Mouse (Mus musculus): Measurements from ENCODE around the gene Trim33. TPM values are rescaled to one million over a fixed set of nuclear protein-coding genes. Genes with fewer than 3 reads are reported as not detected.

The Trim33 gene
- 34.2 and 35.4 TPM in 2 replicates for polyA plus RNA-seq (2016; fragmentation: Nextera tagmentation; extraction: Ambion mirVana)

- no peaks in the 10 kb centered on the region for H3K9me3 ChIP-seq
- peak; percentile 94 for DNase-seq (ENCODE audit: low spot score)
- under 1% methylated on average over 136 of the region's 136 CpGs for WGBS
Observed at GRCm38 (mm10) chr3:103279182-103280149, at the start of gene Trim33. Gene Trim33 (plus strand): TSS chr3:103279293.

GRCm38 (mm10) chr3:103232398-103232797 is 46.7 kb upstream of the Trim33 start:
- no peaks in the 10 kb centered on the region for H3K4me1 ChIP-seq
- no peak for DNase-seq (ENCODE audit: low spot score)
- H3K27ac ChIP-seq (replicated peaks) = no peak overlapping the region
- H3K27me3 ChIP-seq (replicated peaks; ENCODE audit: low read depth, poor library complexity, severe bottlenecking) = no peaks in the 10 kb centered on the region
- H3K36me3 ChIP-seq (replicated peaks) = no peaks in the 10 kb centered on the region
- peaks cover 7% of the 10 kb centered on the region for H3K9me3 ChIP-seq
- 76% methylated on average over 4 of the region's 4 CpGs for WGBS
- no peak overlapping the region for H3K4me3 ChIP-seq

More at GRCm38 (mm10) chr3:103279182-103280149, at the start of gene Trim33:
- peaks cover 29% of the 10 kb centered on the region for H3K36me3 ChIP-seq (replicated peaks)
- peak within 1 kb of the TSS; percentile 99 for H3K27ac ChIP-seq (replicated peaks)
- H3K4me1 ChIP-seq = peaks cover 25% of the 10 kb centered on the region
- H3K4me3 ChIP-seq = peak within 1 kb of the TSS; percentile 100
- no peaks in the 10 kb centered on the region for H3K27me3 ChIP-seq (replicated peaks; ENCODE audit: low read depth, poor library complexity, severe bottlenecking)

- H3K27me3 ChIP-seq (replicated peaks; ENCODE audit: low read depth, poor library complexity, severe bottlenecking) = no peaks in the 10 kb centered on the region
- H3K27ac ChIP-seq (replicated peaks) = no peak overlapping the region
- DNase-seq (ENCODE audit: low spot score) = no peak
- H3K4me3 ChIP-seq = no peak overlapping the region
- H3K4me1 ChIP-seq = no peaks in the 10 kb centered on the region
- WGBS = 91% methylated on average over 2 of the region's 2 CpGs
- no peaks in the 10 kb centered on the region for H3K9me3 ChIP-seq
- H3K36me3 ChIP-seq (replicated peaks) = no peaks in the 10 kb centered on the region
Observed at GRCm38 (mm10) chr3:103241524-103241923, 37.6 kb upstream of the Trim33 start.

GRCm38 (mm10) chr3:103242156-103242555 is 36.9 kb upstream of the Trim33 start:
- Histone ChIP-seq H3K27ac (replicated peaks) (no peak overlapping the region), H3K27me3 (replicated peaks; ENCODE audit: low read depth, poor library complexity, severe bottlenecking) (no peaks in the 10 kb centered on the region), H3K4me1 (no peaks in the 10 kb centered on the region), H3K36me3 (replicated peaks) (no peaks in the 10 kb centered on the region), H3K4me3 (no peak overlapping the region), H3K9me3 (no peaks in the 10 kb centered on the region)
- no peak for DNase-seq (ENCODE audit: low spot score)
- 87% methylated on average over 3 of the region's 3 CpGs for WGBS

GRCm38 (mm10) chr3:103243491-103243890 is 35.6 kb upstream of the Trim33 start:
- Histone ChIP-seq H3K36me3 (replicated peaks) (no peaks in the 10 kb centered on the region), H3K27me3 (replicated peaks; ENCODE audit: low read depth, poor library complexity, severe bottlenecking) (no peaks in the 10 kb centered on the region), H3K9me3 (no peaks in the 10 kb centered on the region), H3K27ac (replicated peaks) (no peak overlapping the region), H3K4me3 (no peak overlapping the region), H3K4me1 (no peaks in the 10 kb centered on the region)
- 78% methylated on average over 2 of the region's 2 CpGs for WGBS
- no peak for DNase-seq (ENCODE audit: low spot score)

- WGBS = 84% methylated on average over 17 of the region's 17 CpGs
- no peak for DNase-seq (ENCODE audit: low spot score)
- H3K4me3 ChIP-seq = no peak overlapping the region
- no peak overlapping the region for H3K27ac ChIP-seq (replicated peaks)
- H3K4me1 ChIP-seq = no peaks in the 10 kb centered on the region
- H3K36me3 ChIP-seq (replicated peaks) = no peaks in the 10 kb centered on the region
- no peaks in the 10 kb centered on the region for H3K27me3 ChIP-seq (replicated peaks; ENCODE audit: low read depth, poor library complexity, severe bottlenecking)
- no peaks in the 10 kb centered on the region for H3K9me3 ChIP-seq
Observed at GRCm38 (mm10) chr3:103246627-103247260, 32.3 kb upstream of the Trim33 start.

GRCm38 (mm10) chr3:103256089-103256819 is 22.8 kb upstream of the Trim33 start:
- no peak overlapping the region for H3K4me3 ChIP-seq
- DNase-seq (ENCODE audit: low spot score) = no peak
- no peaks in the 10 kb centered on the region for H3K36me3 ChIP-seq (replicated peaks)
- H3K27ac ChIP-seq (replicated peaks) = no peak overlapping the region
- no peaks in the 10 kb centered on the region for H3K27me3 ChIP-seq (replicated peaks; ENCODE audit: low read depth, poor library complexity, severe bottlenecking)
- peaks cover 5% of the 10 kb centered on the region; the same call in 1 of the 2 replicates for H3K4me1 ChIP-seq
- WGBS = 59% methylated on average over 10 of the region's 10 CpGs
- H3K9me3 ChIP-seq = no peaks in the 10 kb centered on the region

- H3K27ac ChIP-seq (replicated peaks) = no peak overlapping the region
- H3K4me3 ChIP-seq = no peak overlapping the region
- no peaks in the 10 kb centered on the region for H3K36me3 ChIP-seq (replicated peaks)
- 91% methylated on average over 12 of the region's 12 CpGs for WGBS
- no peaks in the 10 kb centered on the region for H3K4me1 ChIP-seq
- H3K9me3 ChIP-seq = no peaks in the 10 kb centered on the region
- no peak for DNase-seq (ENCODE audit: low spot score)
- no peaks in the 10 kb centered on the region for H3K27me3 ChIP-seq (replicated peaks; ENCODE audit: low read depth, poor library complexity, severe bottlenecking)
Observed at GRCm38 (mm10) chr3:103262802-103263417, 16.2 kb upstream of the Trim33 start.

- H3K27me3 ChIP-seq (replicated peaks; ENCODE audit: low read depth, poor library complexity, severe bottlenecking) = no peaks in the 10 kb centered on the region
- 8% methylated on average over 11 of the region's 11 CpGs for WGBS
- H3K4me1 ChIP-seq = peaks cover 25% of the 10 kb centered on the region
- H3K27ac ChIP-seq (replicated peaks) = peak overlapping the region; percentile 99
- H3K9me3 ChIP-seq = no peaks in the 10 kb centered on the region
- DNase-seq (ENCODE audit: low spot score) = peak; percentile 38
- peaks cover 21% of the 10 kb centered on the region for H3K36me3 ChIP-seq (replicated peaks)
- peak overlapping the region; percentile 100 for H3K4me3 ChIP-seq
Observed at GRCm38 (mm10) chr3:103278561-103279181, 422 bp upstream of the Trim33 start.

- DNase-seq (ENCODE audit: low spot score) = peak; percentile 69
- H3K4me1 ChIP-seq = peaks cover 25% of the 10 kb centered on the region
- H3K4me3 ChIP-seq = peak overlapping the region; percentile 100
- H3K9me3 ChIP-seq = no peaks in the 10 kb centered on the region
- peaks cover 33% of the 10 kb centered on the region for H3K36me3 ChIP-seq (replicated peaks)
- H3K27ac ChIP-seq (replicated peaks) = peak overlapping the region; percentile 99
- under 1% methylated on average over 36 of the region's 36 CpGs for WGBS
- H3K27me3 ChIP-seq (replicated peaks; ENCODE audit: low read depth, poor library complexity, severe bottlenecking) = no peaks in the 10 kb centered on the region
Observed at GRCm38 (mm10) chr3:103280241-103280761, 1.2 kb downstream of the Trim33 start.

- H3K4me1 ChIP-seq = peaks cover 25% of the 10 kb centered on the region
- WGBS = 36% methylated on average over 5 of the region's 5 CpGs
- H3K27me3 ChIP-seq (replicated peaks; ENCODE audit: low read depth, poor library complexity, severe bottlenecking) = no peaks in the 10 kb centered on the region
- no peak for DNase-seq (ENCODE audit: low spot score)
- H3K27ac ChIP-seq (replicated peaks) = peak overlapping the region; percentile 99
- H3K9me3 ChIP-seq = no peaks in the 10 kb centered on the region
- H3K4me3 ChIP-seq = peak overlapping the region; percentile 100
- peaks cover 37% of the 10 kb centered on the region for H3K36me3 ChIP-seq (replicated peaks)
Observed at GRCm38 (mm10) chr3:103280875-103281274, 1.8 kb downstream of the Trim33 start.
